Mouse (Mus musculus) liver (tissue): ENCODE measurements around the gene Gabra6.

ENCODE experiments used
- DNase-seq: peaks from one replicate; pipeline ENCODE4 v3.0.0-alpha.2; 2020; ENCODE audit warnings: mixed read lengths

Gabra6 gene

DNA sequence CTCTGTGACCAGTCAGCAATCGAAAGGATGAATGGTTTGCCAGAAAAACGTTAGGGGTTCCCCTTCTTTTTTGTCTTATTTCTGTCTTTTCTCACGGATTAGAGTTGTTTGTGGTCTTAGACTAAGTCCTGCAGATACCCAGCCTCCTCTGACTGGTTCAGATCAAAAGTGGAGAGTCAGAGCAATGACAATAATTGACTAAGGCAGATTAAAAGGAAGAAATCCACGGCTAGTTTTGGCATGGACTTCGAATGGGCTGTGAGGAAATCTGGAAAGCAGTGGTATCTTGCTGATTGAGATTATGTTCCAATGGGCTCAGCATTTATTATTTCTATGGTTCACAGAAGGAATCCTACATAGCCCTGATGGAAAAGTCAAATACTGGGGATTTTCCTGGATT is at the start of gene Gabra6:
Gene Gabra6, minus strand, starts transcription at position 191 of the 400 bp plus-strand sequence.
- no peak for DNase-seq

DNA sequence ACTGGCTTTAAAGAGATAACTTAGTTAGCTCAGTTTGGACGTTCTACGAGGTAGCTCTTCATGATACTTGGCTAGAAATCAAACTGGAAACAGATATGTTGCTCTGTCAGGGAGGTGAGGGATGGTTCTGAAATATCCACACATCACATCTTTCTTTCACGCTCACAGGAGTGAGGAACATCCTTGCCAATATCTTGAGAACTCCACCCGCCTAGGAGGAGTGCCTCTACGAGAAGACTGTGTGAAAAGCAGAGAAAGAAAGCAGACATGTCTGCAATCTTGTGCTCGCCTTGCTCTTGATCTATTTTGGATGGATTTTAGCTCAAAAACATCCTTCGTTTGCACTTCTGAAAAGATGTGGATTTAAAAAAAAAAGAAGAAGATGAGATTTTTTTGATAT is 44.7 kb upstream of the Gabra6 start:
- no peak for DNase-seq

DNA sequence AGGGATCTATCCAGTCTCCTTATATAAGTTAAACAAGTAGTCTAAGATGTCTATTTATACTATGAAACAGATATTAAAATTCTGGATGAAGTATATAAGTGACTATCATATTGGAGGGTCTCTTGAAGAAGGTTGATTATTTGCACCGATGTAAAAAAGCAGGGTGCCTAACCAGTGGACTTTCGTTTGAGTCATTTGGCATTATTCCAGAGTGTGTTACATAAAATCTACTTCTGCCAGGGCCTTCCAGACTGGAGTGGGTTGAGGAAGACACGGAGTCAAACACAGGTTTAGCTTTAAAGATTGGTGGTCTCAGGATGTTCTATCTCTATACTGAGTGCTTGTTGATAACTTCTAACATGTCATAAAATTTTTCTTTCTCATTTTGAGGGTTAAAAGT is 11.2 kb upstream of the Gabra6 start:
- DNase-seq, result no peak

DNA sequence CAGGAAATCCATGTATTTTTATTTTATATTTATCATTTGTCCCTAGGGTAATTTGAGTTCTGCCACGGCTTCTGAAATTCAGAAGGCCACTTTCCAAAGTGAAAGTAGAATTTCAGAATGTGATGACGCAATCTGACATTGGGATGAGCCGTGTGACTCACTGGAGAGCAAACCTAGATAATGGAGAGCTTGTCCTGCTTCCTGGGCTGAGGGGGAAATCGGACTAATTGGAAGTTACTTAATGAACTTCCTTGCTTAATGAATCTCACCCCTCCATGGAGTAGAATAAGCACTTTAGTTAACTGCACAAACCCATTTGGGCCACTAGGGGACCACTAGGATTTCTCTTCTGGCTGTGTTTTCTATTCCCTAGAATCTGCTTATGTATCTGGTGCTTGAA is 5.4 kb upstream of the Gabra6 start:
- DNase-seq, result no peak

DNA sequence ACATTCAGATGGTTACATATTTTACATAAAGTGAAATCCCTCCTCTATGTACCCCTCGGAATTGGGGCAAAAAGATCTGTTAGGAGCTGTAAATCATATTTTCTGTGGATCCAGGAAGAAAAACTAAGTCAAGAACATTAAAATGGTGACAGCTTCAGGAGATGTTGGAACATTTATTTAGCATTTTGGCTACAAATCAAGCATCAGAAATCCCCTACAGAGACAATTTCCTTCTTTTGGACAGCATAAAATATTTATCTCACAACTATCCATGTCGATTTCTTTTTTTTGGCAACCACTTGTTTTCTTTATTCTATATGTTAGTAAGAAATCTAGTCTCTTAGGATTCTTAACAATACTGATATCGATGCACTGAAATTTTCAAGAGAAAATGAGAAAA is 688 bp upstream of the Gabra6 start:
- no peak for DNase-seq

DNA sequence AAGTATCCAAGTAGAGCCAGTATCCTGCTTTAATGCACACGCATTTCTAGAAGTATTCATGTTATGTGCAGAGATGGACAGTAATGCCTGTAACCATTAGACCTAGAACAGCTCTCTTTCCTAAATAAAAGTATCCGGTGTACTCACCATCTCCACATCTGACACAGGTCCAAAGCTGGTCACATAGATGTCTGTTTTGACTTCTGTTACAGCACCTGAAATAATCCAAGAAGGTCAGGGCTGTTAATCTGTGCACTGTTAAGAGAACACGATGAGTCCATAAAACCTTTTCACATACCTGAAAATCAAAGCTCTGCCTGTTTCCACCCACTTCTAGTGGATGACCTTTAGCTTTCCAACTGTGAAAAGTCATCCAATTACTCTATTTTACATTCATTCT is 1.4 kb downstream of the Gabra6 start:
- DNase-seq, result no peak

DNA sequence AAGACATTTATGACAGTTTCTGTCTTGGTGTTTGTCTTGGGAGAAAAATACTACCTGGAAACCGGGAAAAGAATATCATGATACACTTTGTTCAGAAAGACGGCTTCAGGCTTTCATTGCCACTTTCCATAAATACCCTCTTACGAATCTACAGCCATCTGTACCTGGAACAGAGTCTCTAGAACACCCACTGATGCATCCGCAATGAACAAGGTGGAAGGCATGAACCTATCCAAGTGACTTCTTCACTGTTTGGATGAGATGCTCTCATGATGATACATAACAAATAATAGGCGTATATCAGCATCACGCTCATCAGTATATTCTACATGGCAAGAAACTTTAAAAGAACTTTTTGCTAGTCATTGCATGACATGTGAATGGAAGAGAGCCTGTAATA is 1.8 kb downstream of the Gabra6 start:
- no peak for DNase-seq

DNA sequence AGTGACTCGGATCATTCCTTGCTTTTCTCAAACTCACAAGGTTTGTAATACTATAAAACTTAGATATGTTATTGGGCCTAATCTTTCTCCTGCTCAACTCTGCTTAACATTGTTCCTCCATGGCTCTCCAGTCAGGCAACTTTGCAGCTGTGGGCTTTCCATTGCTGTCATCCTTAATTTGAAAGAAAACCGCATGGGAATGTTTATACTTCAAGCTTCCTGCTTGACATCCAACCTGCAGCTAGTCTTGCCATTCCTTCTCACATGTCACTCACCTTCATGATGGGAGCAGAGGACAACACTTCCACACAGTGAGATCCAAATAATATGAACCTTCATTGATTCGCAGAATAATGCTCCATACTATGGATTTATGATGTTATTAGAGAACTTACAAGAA is 2.9 kb downstream of the Gabra6 start:
- no peak for DNase-seq

DNA sequence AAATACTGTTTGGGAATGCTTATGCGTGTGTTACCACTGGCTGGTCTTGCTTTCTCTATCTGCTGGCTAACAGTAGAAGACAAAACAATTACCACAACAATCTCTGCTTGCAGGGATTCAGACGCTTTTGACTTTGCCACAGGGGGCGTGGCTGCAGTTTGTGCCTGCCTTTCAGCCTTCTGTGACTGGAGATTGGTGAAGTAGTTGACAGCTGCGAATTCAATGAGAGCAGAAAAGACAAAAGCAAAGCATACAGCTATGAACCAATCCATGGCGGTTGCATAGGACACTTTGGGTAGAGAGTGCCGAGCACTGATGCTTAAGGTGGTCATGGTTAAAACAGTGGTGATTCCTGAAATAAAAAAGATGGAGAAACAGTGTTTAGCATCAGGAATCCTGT is 6.0 kb downstream of the Gabra6 start:
- no peak for DNase-seq

DNA sequence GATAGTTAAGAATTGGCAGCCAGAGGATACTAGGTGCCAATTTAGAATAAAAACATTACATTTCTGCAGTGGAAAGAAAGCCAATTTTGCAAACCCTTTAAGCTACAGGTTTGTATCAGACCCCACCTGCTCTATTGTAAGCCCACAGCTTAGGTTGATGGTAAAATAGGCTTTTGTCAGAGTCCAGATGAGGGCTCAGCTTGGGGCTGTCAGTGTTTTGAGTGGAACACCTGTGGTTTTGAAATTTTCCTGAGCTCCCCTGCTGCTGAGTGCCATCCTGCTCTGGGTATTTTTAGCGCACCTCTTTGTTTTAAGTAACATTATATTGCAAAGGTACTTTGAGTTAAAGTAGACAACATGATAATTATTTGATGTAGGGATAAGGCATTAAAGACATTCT is 10.0 kb downstream of the Gabra6 start:
- DNase-seq, result no peak

DNA sequence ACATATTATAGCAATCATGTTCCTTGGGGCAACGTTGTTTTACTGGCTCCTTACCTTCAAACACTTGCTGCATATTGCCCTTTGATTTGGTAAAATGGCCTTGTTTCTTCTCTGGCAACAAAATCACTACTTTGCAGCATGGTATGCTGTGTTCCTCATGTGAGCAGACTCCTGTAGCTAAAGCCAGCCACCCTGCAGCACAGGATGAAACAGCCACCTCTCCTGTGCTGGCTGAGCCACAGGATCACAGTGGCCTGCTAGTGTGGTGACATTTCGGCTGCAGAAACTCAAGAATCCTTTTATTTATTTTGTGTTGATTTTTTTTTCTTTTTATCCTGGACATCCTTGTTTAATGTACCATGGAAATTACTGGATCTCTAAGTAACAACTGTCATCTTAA is 11.8 kb downstream of the Gabra6 start:
- no peak for DNase-seq

DNA sequence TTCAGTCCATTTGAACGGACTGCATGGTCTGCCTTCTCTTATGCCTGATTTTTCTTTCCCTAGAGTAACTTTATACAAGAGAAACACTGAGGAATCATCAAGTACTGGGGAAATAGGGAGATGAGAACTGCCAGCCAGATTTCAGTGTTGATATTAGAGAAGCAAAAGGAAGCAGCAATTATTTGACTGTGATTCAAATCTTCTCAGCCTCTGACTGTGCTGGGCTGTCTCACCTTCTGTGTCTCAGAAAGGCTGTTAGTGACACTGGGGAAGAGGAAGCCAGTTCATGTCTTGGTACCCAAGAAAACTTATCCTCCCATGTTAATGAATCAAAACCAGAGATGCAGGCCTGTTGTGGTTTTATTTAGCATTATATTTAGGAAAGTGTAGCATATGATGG is 14.8 kb downstream of the Gabra6 start:
- no peak for DNase-seq

DNA sequence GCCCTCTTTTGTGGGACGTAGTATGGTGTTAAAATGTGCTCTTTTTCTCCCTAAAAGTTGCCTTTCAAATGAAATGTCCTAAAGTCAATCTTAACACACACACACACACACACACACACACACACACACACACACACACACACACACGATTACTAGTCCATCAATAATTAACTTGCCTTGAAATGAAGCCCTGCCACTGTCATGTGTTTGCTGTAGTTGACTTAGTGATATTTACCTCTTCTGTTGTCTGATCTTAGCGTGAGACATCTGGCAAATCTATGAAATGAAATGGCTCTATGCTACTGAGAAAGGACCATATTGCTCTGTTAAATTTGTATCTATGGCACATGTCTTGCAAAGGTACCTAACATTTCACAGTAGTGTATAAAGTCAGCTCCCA is 61.9 kb downstream of the Gabra6 start:
- no peak for DNase-seq
